Mouse (Mus musculus): ENCODE measurements around the gene Trim46.

Trim46 gene

DNA sequence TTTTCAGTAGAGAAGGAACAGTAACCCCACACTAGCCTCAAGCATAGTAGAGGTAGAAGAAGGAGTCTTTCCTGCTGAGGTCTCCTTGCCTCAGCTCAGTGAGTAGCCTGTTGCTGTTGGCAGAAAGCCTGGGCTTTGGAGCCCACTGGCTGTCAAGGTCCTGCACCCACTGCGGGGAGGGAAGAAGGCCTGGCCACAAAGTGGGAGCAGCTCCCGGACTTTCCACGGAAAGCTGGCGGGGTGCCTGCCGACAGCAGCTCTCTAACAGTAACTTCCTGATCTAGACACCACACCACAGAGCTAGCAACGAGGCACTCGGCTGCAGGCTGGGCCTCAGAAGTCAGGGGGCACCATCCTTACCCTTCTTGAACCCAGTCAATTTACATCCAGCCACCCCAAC lies 35.4 kb downstream of the Trim46 start:
- no peak for DNase-seq (ENCODE audit: extremely low read depth, low read depth)

DNA sequence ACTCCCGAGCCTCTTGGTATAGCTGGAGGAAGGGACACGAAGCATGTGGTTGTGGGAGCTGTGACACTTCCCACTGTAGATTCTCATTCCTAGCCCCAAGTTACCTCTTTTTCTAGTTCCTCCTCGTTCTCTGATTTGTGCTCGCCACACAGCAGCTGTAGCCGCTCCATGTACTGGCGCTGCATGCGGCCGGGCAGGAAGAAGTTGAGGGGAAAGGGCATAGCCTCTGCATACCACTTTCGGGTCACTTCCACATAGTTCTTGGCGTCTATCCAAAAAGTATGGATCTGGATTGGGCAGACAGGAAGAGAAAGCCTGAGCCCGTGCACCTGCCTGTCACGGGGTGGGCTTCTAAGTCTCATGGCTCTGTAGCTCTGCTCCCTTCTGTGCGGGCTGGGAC lies 35.9 kb downstream of the Trim46 start:
- DNase-seq (ENCODE audit: extremely low read depth, low read depth) = no peak

DNA sequence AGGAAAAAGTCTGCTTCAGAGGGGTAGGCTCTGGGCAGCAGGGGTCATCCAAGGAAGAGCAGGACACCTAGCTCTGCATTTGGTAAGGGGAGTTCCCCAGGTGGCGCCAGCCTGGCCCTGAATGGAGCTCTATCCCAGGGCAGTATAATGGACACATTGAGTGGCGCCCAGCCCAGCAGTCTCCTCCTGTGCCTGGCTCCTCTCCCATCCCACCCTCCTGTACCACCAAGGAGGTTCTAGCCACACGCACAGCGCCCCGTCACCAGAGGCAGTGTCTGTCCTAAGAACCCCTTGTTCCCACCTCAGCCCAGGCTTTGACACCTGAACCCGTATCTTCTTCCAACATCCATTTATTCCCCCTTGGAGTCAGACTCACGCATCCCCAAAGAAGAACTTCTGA lies 36.4 kb downstream of the Trim46 start:
- no peak for DNase-seq (ENCODE audit: extremely low read depth, low read depth)

DNA sequence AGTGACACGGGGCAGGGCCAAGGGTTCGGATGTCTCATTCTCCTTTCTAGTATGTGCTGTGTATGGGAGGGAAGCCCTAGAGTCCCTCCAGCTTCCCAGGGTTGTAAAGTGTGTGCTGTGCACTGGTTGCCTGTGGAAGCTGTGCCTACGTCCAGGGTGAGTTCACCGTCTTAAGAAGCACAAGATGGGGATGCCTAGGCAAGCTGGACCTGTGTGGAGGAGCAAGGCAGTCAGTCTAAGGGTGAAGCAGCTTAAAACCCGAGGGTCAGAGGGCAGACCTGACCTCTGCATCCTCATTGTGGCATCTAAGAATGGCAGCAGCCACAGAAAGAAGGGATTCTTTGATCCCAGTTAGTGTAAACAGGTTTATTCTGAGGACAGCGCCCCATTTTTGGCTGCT lies 37.4 kb downstream of the Trim46 start:
- DNase-seq (ENCODE audit: extremely low read depth, low read depth) = no peak

DNA sequence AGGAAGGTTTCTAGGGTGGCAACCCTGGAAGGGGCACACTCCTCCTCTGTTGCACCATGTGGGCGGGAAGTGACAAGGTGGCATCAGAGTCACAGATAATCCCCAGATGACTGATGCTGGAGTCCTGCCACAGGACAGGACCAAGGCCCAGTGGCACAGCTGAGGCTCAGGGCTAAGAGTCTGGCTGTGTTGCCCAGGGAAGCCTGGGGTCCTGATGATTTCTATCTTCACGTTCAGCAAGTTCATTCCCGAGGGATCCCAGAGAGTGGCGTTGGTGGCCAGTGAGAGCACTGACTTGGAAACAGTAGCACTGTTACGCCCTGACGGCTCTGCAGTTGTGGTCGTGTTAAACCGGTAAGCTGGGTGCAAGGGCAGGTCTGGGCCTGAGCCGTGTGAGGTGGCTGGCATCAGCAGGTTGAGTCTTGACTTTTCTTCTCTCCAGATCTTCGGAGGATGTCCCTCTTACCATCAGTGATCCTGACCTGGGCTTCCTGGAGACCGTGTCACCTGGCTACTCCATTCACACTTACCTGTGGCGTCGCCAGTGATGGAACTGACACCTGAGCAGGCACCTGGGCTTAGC lies 37.9 kb downstream of the Trim46 start:
- no peak for DNase-seq (ENCODE audit: extremely low read depth, low read depth)

DNA sequence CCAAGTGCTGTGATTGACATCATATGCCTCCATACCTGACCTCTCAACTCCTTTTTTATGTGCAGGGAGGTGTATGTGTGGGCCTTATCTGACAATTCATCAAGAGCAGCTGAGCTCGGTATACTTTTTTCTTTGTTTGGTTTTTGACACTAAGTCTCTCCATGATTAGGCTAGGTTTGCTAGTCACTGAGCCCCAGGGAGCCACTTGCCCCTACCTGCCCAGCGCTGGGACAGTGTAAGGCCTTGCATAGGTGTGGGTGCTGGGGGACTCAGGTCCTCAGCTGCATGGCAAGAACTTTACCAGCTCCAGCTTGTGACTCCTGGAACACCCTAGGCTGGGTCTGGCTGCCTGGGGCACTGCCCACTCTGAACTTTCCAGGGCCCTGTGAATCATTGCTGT lies 39.4 kb downstream of the Trim46 start:
- DNase-seq (ENCODE audit: extremely low read depth, low read depth) = no peak

DNA sequence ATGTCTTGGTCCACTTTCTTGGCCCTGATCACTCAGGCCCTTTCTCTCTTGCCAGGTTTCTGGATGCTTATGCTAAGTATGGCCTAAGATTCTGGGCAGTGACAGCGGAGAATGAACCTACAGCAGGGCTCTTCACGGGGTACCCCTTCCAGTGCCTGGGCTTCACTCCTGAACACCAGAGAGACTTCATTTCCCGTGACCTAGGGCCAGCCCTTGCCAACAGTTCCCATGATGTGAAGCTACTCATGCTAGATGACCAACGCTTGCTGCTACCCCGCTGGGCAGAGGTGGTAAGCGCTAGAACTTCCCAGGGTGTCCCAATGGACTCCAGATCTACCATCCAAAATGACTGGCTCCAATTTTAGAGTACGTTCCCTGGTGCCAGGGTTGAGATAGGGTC lies 40.0 kb downstream of the Trim46 start:
- no peak for DNase-seq (ENCODE audit: extremely low read depth, low read depth)

DNA sequence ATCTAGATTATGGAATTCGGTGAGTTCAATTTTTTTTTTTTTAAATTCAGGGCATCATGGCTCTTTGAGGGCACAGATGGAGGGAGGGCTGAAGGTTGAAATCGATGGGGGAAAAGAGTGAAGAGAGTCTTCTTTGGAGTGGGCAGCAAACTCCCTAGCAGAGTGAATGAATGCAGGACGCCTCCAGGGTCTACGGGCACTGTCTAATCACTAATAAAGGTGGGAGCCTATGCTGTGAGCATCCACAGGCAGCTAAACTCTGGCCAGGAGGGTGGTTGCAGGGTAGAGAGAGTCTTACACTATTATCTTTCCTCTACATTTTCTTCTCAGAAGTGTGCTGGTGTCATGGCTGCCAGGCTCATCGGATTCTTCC lies 43.0 kb downstream of the Trim46 start:
- DNase-seq (ENCODE audit: extremely low read depth, low read depth) = no peak

DNA sequence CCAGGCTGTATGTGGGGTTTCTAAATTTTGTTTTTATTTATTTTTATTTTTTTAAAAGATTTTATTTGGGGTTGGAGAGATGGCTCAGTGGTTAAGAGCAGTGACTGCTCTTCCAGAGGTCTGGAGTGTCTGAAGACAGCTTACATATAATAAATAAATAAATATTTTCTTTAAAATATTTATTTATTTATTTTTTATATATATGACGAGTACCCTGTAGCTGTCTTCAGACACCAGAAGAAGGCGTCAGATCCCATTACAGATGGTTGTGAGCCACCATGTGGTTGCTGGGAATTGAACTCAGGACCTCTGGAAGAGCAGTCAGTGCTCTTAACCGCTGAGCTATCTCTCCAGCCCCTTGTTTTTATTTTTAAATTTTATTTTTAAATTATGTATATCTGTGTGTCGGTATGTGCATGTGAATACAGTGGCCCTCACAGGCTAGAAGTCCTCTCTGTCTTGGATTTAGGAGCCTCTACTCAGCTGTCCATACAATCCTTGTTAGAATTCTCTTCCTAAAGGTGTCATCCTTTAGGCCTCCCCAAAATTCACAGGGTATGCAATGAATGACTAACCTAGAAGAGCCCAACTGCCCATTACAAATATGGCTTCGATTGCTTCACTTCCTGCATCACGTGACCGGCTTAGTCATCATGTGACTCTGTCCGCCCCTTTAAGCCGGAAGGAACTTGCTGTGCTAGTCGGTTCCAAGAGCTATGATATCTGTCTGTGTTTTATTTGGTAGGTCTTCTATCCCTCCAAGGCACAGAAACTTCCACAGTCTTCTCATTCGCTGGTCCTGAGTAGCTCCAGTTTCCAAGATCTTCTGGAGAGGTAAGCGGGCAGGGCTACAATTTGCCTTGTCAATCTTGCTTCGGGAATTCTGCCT lies 43.6 kb downstream of the Trim46 start, which contains the start of gene Gba:
Gene Gba (plus strand): TSS at position 676 of the 889 bp plus-strand sequence.
- DNase-seq (ENCODE audit: extremely low read depth, low read depth) = peak; percentile 95

DNA sequence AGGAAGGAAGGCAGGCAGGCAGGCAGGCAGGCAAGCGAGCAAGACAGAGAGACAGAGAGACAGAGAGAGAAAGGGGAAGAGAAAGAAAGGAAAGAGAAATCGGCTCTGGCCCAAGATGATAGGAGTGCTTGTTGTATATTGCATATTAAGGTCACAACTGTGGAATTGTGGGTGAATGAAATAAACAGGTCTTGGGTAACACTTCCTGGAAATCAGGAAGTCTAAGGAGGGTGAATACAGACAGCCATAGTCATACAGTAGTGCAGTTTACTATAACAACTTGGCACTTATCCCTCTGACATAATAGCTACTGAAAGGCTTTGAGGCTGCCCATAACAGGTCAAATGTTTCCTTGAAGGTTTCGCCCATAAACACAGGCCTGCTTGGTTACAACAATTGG lies 46.3 kb downstream of the Trim46 start:
- DNase-seq (ENCODE audit: extremely low read depth, low read depth) = no peak

DNA sequence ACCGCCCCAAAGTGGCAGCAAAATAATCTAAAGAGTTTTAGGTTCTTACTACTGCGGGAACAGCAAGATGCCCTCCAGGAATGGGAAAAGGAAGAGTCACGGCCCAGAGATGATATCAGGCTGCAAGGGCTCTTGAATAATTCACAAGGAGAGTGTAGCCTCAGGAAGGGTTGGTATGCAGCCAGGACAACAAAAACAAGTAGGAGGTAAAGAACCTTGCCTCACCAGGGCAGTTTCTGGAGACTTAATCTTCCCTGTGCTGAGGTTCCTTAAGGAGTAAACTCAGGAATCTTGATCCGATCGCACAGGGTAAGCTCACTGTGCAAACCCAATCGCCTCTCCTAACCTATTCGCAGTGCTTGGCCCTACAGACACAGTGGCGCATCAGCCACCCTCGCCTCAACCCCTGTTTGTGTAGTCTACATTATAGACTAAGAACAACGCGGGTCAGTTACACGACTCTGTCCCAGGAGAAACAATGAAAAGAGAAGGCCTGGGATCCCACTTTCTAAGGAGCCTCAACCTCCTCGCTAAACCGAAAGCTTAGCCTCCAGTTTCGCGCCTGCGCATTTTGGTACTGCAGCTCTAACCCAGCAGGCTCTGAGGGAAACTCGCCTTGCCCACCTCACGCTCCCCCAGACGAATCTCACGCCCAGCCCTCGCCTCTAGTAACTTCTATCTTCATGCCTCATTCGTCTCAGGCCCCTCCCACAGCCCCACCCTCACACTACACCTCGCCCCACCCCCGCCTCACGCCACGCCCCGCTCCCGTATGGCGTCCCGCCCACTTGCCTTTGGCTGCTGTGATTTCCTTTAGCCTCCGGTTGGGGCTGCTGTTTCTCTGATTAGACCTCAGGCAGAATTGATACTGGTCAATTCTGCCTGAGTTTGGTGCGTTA lies 49.9 kb downstream of the Trim46 start:
- peak; percentile 93 for DNase-seq (ENCODE audit: extremely low read depth, low read depth)

DNA sequence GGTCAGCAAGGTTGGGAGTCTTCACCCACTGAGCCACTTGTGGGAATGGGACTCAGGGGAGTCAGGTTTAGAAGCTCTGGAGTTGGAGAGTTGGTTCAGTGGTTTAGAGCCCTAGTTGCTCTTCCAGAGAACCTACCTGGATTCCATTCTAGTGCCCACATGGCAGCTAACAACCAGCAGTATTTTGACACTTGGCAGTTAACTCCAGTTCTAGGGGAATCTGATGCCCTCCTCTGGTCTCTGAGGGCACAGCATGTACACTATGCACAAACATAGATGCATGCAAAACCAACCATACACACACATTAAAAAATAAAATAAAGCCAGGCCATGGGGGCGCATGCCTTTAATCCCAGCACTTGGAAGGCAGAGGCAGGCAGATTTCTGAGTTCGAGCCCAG lies 52.3 kb downstream of the Trim46 start:
- DNase-seq (ENCODE audit: extremely low read depth, low read depth) = no peak

DNA sequence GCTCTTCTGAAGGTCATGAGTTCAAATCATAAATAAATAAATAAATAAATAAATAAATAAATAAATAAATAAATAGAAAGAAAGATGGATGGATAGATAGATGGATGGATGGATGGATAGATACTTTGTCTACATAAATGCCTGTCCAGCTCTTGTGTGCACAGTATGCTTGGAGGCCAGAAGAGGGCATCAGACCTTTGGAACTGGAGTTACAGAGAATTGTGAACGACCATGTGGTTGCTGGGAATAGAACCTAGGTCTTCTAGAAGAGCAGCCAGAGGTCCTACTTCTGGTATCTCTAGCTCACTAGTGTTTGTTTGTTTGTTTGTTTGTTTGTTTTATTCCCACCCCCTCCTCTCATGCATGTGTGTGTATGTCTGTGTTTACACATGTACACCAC lies 52.8 kb downstream of the Trim46 start:
- DNase-seq (ENCODE audit: extremely low read depth, low read depth) = no peak

DNA sequence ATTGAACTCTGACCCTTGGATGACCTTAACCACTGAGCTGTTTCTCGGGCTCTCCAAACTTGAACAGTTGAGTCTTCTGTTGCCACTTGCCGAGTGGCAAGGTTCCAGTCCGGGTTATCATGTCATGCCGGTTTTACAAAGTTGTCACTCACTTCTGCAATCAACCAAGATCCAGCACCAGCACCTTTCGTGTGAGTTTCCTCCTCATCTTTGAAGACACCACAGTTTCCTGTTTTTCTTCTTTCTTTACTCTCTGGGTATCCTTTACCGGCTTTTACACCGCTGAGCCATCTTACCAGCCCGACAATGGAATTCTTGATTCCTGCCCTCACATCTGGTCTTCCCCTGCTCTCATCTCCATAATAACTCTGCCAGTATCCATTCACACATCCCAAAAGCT lies 55.7 kb downstream of the Trim46 start:
- peak; percentile 99 for DNase-seq (ENCODE audit: extremely low read depth, low read depth)

DNA sequence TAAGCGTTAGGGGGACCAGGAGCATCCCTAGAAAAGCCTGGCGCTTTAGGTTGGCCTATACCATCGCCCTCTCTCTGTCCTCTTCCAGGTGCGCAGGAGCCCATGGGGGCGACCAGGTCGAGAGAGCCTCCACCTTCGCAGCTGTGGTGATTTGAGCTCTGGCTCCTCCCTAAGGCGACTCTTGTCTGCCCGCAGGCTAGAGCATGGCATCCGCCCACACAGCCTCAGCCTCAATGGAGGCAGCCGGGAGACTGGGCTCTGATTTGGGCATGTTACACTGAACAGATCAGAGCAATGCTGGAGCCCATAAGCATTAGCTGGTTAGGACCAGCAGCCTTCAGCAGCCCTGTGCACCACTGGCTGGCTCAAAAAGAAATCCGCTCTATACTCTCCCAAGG lies 57.6 kb downstream of the Trim46 start:
- no peak for DNase-seq (ENCODE audit: extremely low read depth, low read depth)

DNA sequence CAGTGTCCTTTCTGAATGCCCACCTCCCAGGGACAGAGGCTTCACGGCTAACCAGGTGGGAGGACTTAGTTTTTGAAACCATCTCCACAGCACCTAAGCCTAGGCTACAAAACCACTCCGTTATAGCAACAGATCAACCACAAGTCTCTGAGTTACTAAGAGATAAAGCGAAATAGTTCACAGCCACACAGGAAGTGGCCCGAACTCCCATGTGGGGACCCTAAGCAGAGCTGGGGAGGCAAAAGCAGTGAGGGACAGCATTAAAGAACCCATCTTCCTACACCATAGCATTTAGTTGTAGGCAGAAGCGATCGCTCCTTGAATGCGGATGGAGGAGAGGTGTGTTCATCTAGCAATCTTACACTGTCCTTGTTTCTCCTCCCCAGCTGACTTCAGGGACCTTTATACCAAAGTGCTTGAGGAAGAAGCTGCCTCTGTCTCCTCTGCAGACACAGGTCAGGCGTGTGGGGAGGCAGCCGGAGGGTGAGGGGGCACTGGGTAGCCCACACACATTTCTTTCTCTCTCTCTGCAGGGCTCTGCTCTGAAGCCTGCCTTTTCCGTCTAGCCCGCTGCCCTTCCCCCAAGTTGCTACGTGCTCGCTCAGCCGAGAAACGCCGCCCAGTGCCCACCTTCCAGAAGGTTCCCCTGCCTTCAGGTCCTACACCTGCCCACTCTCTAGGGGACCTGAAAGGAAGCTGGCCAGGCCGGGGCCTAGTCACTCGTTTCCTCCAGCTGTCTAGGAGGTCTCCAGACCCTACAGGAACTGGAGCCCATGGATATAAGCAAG lies 58.2 kb downstream of the Trim46 start:
- peak; percentile 61 for DNase-seq (ENCODE audit: extremely low read depth, low read depth)

DNA sequence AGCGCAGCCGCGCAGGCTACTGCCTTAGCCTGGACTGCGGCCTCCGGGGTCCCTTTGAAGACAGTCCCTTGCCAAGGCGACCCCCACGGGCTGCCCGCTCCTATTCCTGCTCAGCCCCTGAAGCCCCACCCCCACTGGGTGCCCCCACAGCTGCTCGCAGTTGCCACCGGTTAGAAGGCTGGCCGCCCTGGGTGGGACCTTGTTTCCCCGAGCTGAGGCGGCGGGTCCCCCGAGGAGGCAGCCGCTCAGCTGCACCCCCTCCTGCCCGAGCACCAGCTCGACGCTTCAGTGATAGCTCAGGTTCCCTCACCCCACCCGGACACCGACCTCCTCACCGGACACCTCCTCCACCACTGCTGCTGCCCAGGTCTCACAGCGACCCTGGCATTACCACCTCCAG lies 58.9 kb downstream of the Trim46 start:
- DNase-seq (ENCODE audit: extremely low read depth, low read depth) = no peak

Data from MEL-GATA-1-ER (cell line).